Mouse (Mus musculus) CH12.LX (cell line): ENCODE results near the gene Ly6g6d. TPM values are rescaled to one million over a fixed set of nuclear protein-coding genes. Genes with fewer than 3 reads are reported as not detected.

Experiments
- DNase-seq: peaks from one replicate; pipeline ENCODE4 v3.0.0-alpha.2; 2013; ENCODE audit errors: extremely low read depth
- H3K27ac ChIP-seq: 2 replicates; pipeline ENCODE4 v1.5.1; 2012; ENCODE audit warnings: low read depth, mild to moderate bottlenecking, control low read depth, moderate library complexity; ENCODE audit not compliant: insufficient read depth
- H3K27me3 ChIP-seq: replicated peaks from 2 replicates; pipeline ENCODE3; 2012; ENCODE audit warnings: inconsistent platforms
- H3K36me3 ChIP-seq, 2 experiments: replicated peaks in 1 of 2; 2 replicates each; pipeline versions ENCODE3 to v1.6.1; 2012; ENCODE audit warnings: inconsistent platforms in 1 of 2, low read length in 1 of 2, mild to moderate bottlenecking in 1 of 2, mixed read lengths in 1 of 2, moderate library complexity in 1 of 2; ENCODE audit not compliant: control insufficient read depth in 1 of 2, insufficient read depth in 1 of 2
- H3K4me1 ChIP-seq, 2 experiments: 2 replicates each; pipeline ENCODE4 v1.6.1; 2012; ENCODE audit warnings: inconsistent platforms in 1 of 2, moderate library complexity in 1 of 2; ENCODE audit not compliant: insufficient read depth in 2 of 2, control insufficient read depth in 1 of 2
- H3K4me2 ChIP-seq: 2 replicates; pipeline ENCODE4 v1.6.1; 2012; ENCODE audit warnings: low read depth, mild to moderate bottlenecking, control low read depth; ENCODE audit not compliant: poor library complexity, insufficient read depth, severe bottlenecking
- H3K4me3 ChIP-seq, 3 experiments: fragments of 150-350 bp in 1 of 3; sonication (generic) in 1 of 3; replicated peaks in 1 of 3; 2 replicates each; pipeline versions ENCODE3 to v1.5.1; 2011 to 2012; ENCODE audit warnings: low read depth in 2 of 3, low read length in 2 of 3, mild to moderate bottlenecking in 2 of 3, moderate library complexity in 2 of 3, control low read depth in 1 of 3, improper control_type of control experiment in 1 of 3, inconsistent platforms in 1 of 3, mixed read lengths in 1 of 3; ENCODE audit not compliant: poor library complexity in 1 of 3
- H3K79me2 ChIP-seq: replicated peaks from 2 replicates; pipeline ENCODE4 v1.6.1; 2012; ENCODE audit warnings: mild to moderate bottlenecking, moderate library complexity; ENCODE audit not compliant: control insufficient read depth, poor library complexity, insufficient read depth, severe bottlenecking; ENCODE audit errors: extremely low read depth
- H3K9ac ChIP-seq: 2 replicates; pipeline ENCODE4 v1.6.1; 2012; ENCODE audit warnings: low read depth, mild to moderate bottlenecking, control low read depth, moderate library complexity; ENCODE audit not compliant: insufficient read depth
- H3K9me3 ChIP-seq: replicated peaks from 2 replicates; pipeline ENCODE3; 2012; ENCODE audit warnings: low read length, inconsistent platforms, mixed read lengths
- CTCF ChIP-seq, 2 experiments: IDR thresholded peaks in 1 of 2; conservative IDR thresholded peaks in 1 of 2; 2 replicates each; pipeline ENCODE4 v1.5.1; 2011 to 2012; ENCODE audit warnings: low read depth in 2 of 2, low read length in 2 of 2, improper control_type of control experiment in 1 of 2, inconsistent platforms in 1 of 2, mild to moderate bottlenecking in 1 of 2, moderate library complexity in 1 of 2
- ELF1 ChIP-seq: IDR thresholded peaks from 2 replicates; pipeline ENCODE4 v1.6.1; 2014; ENCODE audit warnings: low read depth, mild to moderate bottlenecking, inconsistent platforms, low read length, improper control_type of control experiment
- ETS1 ChIP-seq: conservative IDR thresholded peaks from 2 replicates; pipeline ENCODE4 v1.6.1; 2012; ENCODE audit warnings: low read depth, mild to moderate bottlenecking, inconsistent platforms, low read length, improper control_type of control experiment, moderate library complexity
- IRF4 ChIP-seq: IDR thresholded peaks from 2 replicates; pipeline ENCODE4 v1.6.1; 2014; ENCODE audit warnings: low read depth, mild to moderate bottlenecking, inconsistent platforms, low read length, improper control_type of control experiment
- JUN ChIP-seq: IDR thresholded peaks from 2 replicates; pipeline ENCODE4 v1.6.1; 2011; ENCODE audit warnings: low read depth, mild to moderate bottlenecking, low read length, improper control_type of control experiment, moderate library complexity; ENCODE audit not compliant: insufficient read depth
- NRF1 ChIP-seq: IDR thresholded peaks from 2 replicates; pipeline ENCODE4 v1.6.1; 2014; ENCODE audit warnings: low read depth, mild to moderate bottlenecking, inconsistent platforms, low read length, improper control_type of control experiment, moderate library complexity
- POLR2A ChIP-seq: IDR thresholded peaks from 2 replicates; pipeline ENCODE4 v1.6.1; 2011; ENCODE audit warnings: low read depth, mild to moderate bottlenecking, improper control_type of control experiment, low read length
- SIN3A ChIP-seq: IDR thresholded peaks from 2 replicates; pipeline ENCODE4 v1.6.1; 2012; ENCODE audit warnings: low read length, improper control_type of control experiment, inconsistent platforms
- TBP ChIP-seq: conservative IDR thresholded peaks from 2 replicates; pipeline ENCODE4 v1.6.1; 2011; ENCODE audit warnings: low read depth, low read length, improper control_type of control experiment
- UBTF ChIP-seq: IDR thresholded peaks from 2 replicates; pipeline ENCODE4 v1.6.1; 2012; ENCODE audit warnings: low read depth, mild to moderate bottlenecking, inconsistent platforms, low read length, improper control_type of control experiment, moderate library complexity
- ZNF384 ChIP-seq: IDR thresholded peaks from 2 replicates; pipeline ENCODE4 v1.6.1; 2012; ENCODE audit warnings: low read depth, low read length, improper control_type of control experiment, inconsistent platforms
- dilution Hi-C: fragments of 300-500 bp; cut with MboI; formaldehyde crosslinking; loops from 2 replicates; pipeline ENCODE4 v1.14.3; 2020; ENCODE audit warnings: low sequenced_read_pairs; ENCODE audit not compliant: extremely low pct_unique_long_range_greater_than_20kb, extremely low pct_ligation_motif_present
- in situ Hi-C: fragments of 300-500 bp; cut with MboI; formaldehyde crosslinking; loops from 3 replicates; pipeline ENCODE4 v1.14.3; 2019; ENCODE audit warnings: low sequenced_read_pairs, low pct_ligation_motif_present, low pct_unique_long_range_greater_than_20kb, mixed read lengths
- polyA plus RNA-seq: library from polyadenylated mRNA; unstranded; fragments of >175 nt; gene quantifications from 2 replicates; pipeline ENCODE4 v1.2.1, GENCODE M21; 2012; ENCODE audit warnings: low read depth; ENCODE audit not compliant: insufficient read length
- total RNA-seq, 2 experiments: library from RNA; depleted of rRNA; stranded (reverse); fragments of 300-350 nt in 1 of 2; fragments of >200 nt in 1 of 2; gene quantifications; 2 replicates each; pipeline ENCODE4 v1.2.3; 2012 to 2014

Gene Ly6g6d
- total and polyA plus RNA-seq, 3 experiments: 0.44 TPM; not detected in 2

DNA sequence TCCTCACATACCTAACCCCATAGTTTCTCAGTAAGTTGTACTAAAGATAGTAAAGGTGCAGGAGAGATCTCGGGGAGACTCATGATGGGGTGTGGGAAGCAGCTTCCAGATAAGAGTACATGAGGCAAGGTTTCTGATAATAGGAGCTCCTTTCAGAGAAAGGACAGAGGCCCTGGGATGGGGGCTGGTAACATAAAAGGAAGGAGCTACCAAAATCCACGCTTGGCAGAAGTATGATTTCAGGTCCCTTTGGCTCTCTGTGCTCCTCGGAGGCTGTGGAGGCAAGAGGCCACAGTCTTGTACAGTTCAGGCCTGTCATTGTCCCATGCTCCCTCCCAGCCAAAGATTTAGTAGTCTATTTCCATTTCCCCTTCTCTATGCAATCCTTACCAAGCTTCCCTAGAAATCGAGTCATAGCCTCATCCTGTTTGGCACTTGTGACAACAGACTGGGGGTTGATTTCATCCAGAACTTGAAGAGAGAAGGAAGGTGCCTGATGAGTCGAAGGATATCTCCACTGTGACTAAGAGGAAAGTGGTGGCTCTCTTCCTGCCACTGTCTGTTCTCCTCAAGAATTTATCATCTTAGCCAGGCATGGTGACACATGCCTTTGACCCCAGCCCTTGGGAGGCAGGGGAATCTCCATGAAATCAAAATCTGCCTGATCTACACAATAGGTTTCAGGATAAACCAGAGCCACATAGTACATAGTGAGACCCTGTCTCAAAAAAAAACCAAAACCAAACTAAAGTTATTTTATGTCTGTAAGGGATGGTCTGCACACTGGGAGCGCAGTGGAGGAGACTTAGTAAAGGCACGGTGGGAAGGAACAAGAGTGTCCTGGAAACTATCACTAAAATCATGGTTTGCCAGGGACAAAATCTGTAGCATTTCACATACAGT, 32.7 kb downstream of the Ly6g6d start:
- Histone ChIP-seq H3K27ac (no peak overlapping the region), H3K4me1 (peaks cover 5 to 57% of the 10 kb centered on the region in 2 experiments; a peak in 3 of 4 replicates), H3K9me3 (no peaks in the 10 kb centered on the region), H3K4me3 (peak overlapping the region in 2 of 3 experiments; percentile 62 to 67)
- in situ Hi-C loops: no loop called here
- 0 out of 4 replicates have a peak, but pooled peaks of 1 of the 2 experiments have one; percentile 2 for TF ChIP-seq CTCF (conservative IDR thresholded peaks at IDR 0.05 in 1 of 2, IDR thresholded peaks at IDR 0.05 in 1 of 2; ENCODE audit: low read depth in 2 of 2, low read length in 2 of 2)
- TF ChIP-seq ZNF384: 0 out of 2 replicates have a peak, but pooled peaks have one; percentile 9
- no peak for TF ChIP-seq ETS1
- TF ChIP-seq, all 38 proteins: peak for 2
- H3K4me2 ChIP-seq: 0 out of 2 replicates have a peak overlapping the region, but pooled peaks have one; percentile 47
- dilution Hi-C loops: no loop called here
- peak overlapping the region; percentile 65; the same call in 1 of the 2 replicates for H3K9ac ChIP-seq
- H3K79me2 ChIP-seq: 0 out of 2 replicates have a peak, but pooled peaks cover 3% of the 10 kb centered on the region
- no peak for DNase-seq
- no peaks in the 10 kb centered on the region for H3K27me3 ChIP-seq
- peaks cover 0 to 2% of the 10 kb centered on the region in 2 experiments for H3K36me3 ChIP-seq

DNA sequence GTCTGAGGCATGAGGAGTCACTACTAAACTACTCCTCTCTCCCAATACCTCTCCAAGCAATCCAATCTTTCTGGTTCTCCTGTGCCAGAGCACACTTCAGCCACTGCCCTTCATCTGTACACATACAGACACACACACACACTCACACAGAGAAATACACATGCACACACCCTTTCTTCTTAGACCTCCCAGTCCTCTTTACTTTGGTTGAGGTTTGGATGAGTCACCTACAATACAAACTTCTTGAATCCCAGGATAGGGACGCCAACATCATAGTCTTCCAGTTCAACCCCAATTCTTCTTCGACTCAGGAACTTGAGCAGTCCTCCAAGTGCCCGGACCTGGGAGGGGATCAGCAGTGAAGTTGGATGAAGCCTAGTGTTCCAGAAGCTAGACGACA, 34.1 kb downstream of the Ly6g6d start:
- no peak overlapping the region for H3K27ac ChIP-seq
- H3K4me3 ChIP-seq: no peak overlapping the region

DNA sequence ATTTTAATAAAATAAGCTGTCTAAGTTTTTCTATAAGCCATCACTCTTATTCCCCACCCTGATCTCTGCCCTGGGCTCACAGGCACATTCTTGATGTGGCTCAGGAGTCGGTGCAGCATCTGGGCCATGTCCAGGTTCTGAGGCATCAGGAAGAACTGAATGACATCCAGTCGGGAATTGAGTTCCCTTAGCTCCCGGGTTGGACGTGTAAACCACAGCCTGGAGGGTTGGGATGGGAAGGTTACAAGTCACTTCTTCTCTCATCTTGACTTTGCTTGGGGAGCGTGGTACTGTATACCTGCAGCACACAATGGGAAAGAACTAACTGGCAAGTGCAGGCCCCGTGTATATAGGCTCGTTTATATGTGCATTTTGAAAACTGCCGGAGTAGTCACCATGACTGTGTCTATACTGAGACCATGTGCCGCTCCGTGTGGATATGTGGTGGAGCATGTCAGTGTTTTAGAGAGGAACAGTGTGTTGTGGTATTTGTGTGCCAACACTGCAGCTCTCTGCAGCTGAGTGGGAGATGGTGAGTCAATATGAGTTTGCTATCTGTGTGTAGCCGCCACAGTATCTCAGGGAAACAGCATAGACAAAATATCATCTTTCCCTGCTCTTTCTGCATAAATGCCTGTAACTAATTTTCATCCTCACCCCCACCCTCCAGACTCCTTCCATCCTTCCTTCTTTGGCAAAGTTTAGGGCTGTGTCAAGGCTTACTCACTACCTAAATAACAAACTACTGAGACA, 38.6 kb downstream of the Ly6g6d start:
- TF ChIP-seq CTCF (conservative IDR thresholded peaks at IDR 0.05 in 1 of 2, IDR thresholded peaks at IDR 0.05 in 1 of 2; ENCODE audit: low read depth in 2 of 2, low read length in 2 of 2) (no peak), IRF4 (no peak), TBP (no peak), ZNF384 (no peak), POLR2A (no peak), NRF1 (no peak), UBTF (no peak), JUN (no peak), SIN3A (no peak)
- TF ChIP-seq, all 38 proteins: peak for 0
- DNase-seq: no peak
- Histone ChIP-seq H3K27ac (no peak overlapping the region), H3K4me2 (no peak overlapping the region), H3K9me3 (no peaks in the 10 kb centered on the region), H3K79me2 (no peaks in the 10 kb centered on the region), H3K27me3 (no peaks in the 10 kb centered on the region), H3K36me3 (peaks cover 0 to 3% of the 10 kb centered on the region in 2 experiments), H3K4me1 (peaks cover 5 to 29% of the 10 kb centered on the region in 2 experiments; a peak in 3 of 4 replicates), H3K4me3 (no peak overlapping the region), H3K9ac (no peak overlapping the region)
- in situ Hi-C loops (no loop called here), dilution Hi-C loops (no loop called here)

More for the DNA sequence above, 34.1 kb downstream of the Ly6g6d start:
- no peak overlapping the region for H3K9ac ChIP-seq
- DNase-seq: no peak
- in situ Hi-C loops: no loop called here
- no peaks in the 10 kb centered on the region for H3K9me3 ChIP-seq
- H3K4me2 ChIP-seq: no peak overlapping the region
- peaks cover 5 to 57% of the 10 kb centered on the region in 2 experiments; a peak in 3 of 4 replicates for H3K4me1 ChIP-seq
- no peak for TF ChIP-seq ELF1
- no peaks in the 10 kb centered on the region for H3K79me2 ChIP-seq
- H3K36me3 ChIP-seq: peaks cover 0 to 5% of the 10 kb centered on the region in 2 experiments
- H3K27me3 ChIP-seq: no peaks in the 10 kb centered on the region
- dilution Hi-C loops: no loop called here
